Mouse (Mus musculus) heart, adult 2 months (tissue): ENCODE results near the gene Ell.
A peak's percentile ranks its signal among the peaks of the same experiment; 100 is the strongest.

Experiments
- CTCF ChIP-seq: fragments of 200-600 bp; IDR thresholded peaks from 2 replicates; pipeline ENCODE4 v1.8.1; 2022; ENCODE audit warnings: antibody characterized with exemption, mild to moderate bottlenecking, moderate library complexity
- EP300 ChIP-seq: fragments of 200-500 bp; IDR thresholded peaks from 2 replicates; pipeline ENCODE4 v1.6.1; 2011; ENCODE audit warnings: low read depth, low read length, control low read depth; ENCODE audit not compliant: insufficient read depth

DNA sequence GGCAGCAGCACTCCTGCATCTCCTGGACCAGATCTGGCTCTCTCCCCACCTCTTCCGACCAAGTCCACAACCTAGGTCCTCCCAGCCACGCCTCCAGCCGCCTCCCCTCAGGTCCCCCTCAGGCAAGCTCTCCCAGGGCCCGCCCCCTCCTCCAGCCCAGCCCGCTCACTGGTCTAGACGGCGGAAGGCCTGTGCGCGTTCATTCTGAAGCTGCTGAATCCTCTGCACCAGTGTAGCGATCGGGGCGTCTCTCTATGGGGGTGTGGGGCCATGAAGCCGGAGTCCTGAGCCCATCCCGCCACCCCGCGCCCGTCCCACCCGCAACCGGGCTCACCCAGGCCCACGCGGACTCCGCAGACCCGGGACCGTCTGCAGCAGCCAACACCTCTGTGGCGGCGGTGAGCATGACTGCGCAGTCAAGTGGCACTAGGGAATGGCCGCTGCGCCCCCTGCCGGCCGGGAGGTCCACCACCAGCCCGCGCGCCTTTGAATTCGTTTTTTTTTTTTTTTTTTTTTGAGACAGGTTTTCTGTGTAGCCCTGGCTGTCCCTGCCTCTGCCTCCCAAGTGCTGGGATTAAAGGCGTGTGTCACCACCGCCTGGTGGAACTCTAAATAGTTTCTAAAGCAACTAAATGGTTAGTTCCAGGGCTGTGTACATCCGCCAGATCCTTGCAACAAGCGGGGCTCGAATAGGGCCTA is 32.8 kb upstream of the Ell start, which contains the start of gene Rex1bd:
- 0 out of 2 replicates have a peak, but pooled peaks have one; percentile 51 for TF ChIP-seq EP300
- peak; percentile 82 for TF ChIP-seq CTCF
